Mouse (Mus musculus): ENCODE measurements around the gene Gstt2.

DNA sequence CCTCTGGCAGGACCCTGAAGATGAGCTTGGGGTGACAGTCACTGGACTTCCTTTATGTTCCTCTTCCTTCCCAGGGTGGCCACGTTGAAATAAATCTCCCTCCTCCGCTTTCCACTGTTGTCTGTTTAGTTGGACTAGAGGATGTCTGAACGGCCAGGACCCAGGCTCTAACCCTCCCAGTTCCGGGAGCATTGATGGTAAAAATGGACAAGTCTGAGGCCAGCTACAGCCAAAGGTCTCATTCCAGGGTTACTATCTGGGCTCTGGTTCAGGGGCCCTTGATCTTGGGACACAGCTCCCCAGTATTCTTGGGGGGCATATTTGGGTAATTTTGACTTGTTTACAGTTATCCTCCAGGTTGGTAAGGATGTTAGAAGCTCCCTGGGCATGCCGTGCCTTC is 24.4 kb upstream of the Gstt2 start:
- TF ChIP-seq EP300 (IDR thresholded peaks at IDR 0.05; ENCODE audit: low read depth): no peak
- TF ChIP-seq CTCF (IDR thresholded peaks at IDR 0.05; ENCODE audit: low read depth): no peak

Measured in liver, embryonic 14.5 days (tissue).